Comparison of ENCODE assay signal across 7 mouse cellular contexts in genomic region chr2:157078793-157079700, GRCm38 (mm10). TPM values are rescaled to one million over a fixed set of nuclear protein-coding genes. Genes with fewer than 3 reads are reported as not detected.
A peak's percentile ranks its signal among the peaks of the same experiment; 100 is the strongest.
DNase-seq lines count a peak whose midpoint lies in the region; ATAC-seq and TF ChIP-seq lines count a peak whose summit lies in the region.

Soga1 (minus strand) TSS chr2:157079254.

- peak within 1 kb of the TSS; percentile 28; the same call in 1 of the 2 replicates for H3K27ac ChIP-seq in bone marrow, adult 2 months (ENCODE audit: control insufficient read depth, insufficient read depth, low read depth, low read length, poor library complexity)
- H3K27ac ChIP-seq in embryonic facial prominence, embryonic 12.5 days: peak within 1 kb of the TSS; percentile 98
- peak within 1 kb of the TSS; percentile 97 for H3K27ac ChIP-seq in limb, embryonic 15.5 days
- peak within 1 kb of the TSS; percentile 99 for H3K27ac ChIP-seq in midbrain, embryonic 16.5 days (ENCODE audit: low read length)
- peak within 1 kb of the TSS; percentile 97 for H3K27ac ChIP-seq in stomach, embryonic 15.5 days

- peak; percentile 84 for ATAC-seq in embryonic facial prominence, embryonic 12.5 days (ENCODE audit: insufficient number of reproducible peaks, insufficient read depth, low FRiP score, low TSS enrichment)
- ATAC-seq in limb, embryonic 15.5 days (ENCODE audit: insufficient number of reproducible peaks, low FRiP score, low TSS enrichment, low read depth): peak; percentile 89
- peak; percentile 90 for ATAC-seq in midbrain, embryonic 16.5 days
- ATAC-seq in stomach, embryonic 15.5 days (ENCODE audit: insufficient read depth, low FRiP score, low read depth): peak; percentile 85

- H3K4me1 ChIP-seq in bone marrow, adult 2 months (ENCODE audit: control insufficient read depth, insufficient read depth, low read length): no peaks in the 10 kb centered on the region
- peaks cover 40% of the 10 kb centered on the region for H3K4me1 ChIP-seq in embryonic facial prominence, embryonic 12.5 days
- peaks cover 41% of the 10 kb centered on the region for H3K4me1 ChIP-seq in limb, embryonic 15.5 days
- peaks cover 41% of the 10 kb centered on the region for H3K4me1 ChIP-seq in midbrain, embryonic 16.5 days (ENCODE audit: control insufficient read depth, insufficient read depth, low read length)
- peaks cover 41% of the 10 kb centered on the region for H3K4me1 ChIP-seq in stomach, embryonic 15.5 days

- DNase-seq in heart, adult 8-10 months (ENCODE audit: low spot score): peak; percentile 90
- DNase-seq in kidney, adult 9 months: peak; percentile 66

- no peak for TF ChIP-seq POLR2A in bone marrow, adult 2 months (IDR thresholded peaks at IDR 0.05; ENCODE audit: borderline replicate concordance, control insufficient read depth, low read depth, low read length)

- peak within 1 kb of the TSS; percentile 89 for H3K4me2 ChIP-seq in embryonic facial prominence, embryonic 12.5 days (replicated peaks)
- H3K4me2 ChIP-seq in limb, embryonic 15.5 days: peak within 1 kb of the TSS; percentile 81
- H3K4me2 ChIP-seq in midbrain, embryonic 16.5 days (ENCODE audit: low read length): peak within 1 kb of the TSS; percentile 100
- peak within 1 kb of the TSS; percentile 79 for H3K4me2 ChIP-seq in stomach, embryonic 15.5 days

- no peaks in the 10 kb centered on the region for H3K27me3 ChIP-seq in embryonic facial prominence, embryonic 12.5 days
- H3K27me3 ChIP-seq in limb, embryonic 15.5 days: no peaks in the 10 kb centered on the region
- no peaks in the 10 kb centered on the region for H3K27me3 ChIP-seq in midbrain, embryonic 16.5 days (ENCODE audit: control insufficient read depth, insufficient read depth, low read depth, low read length)
- H3K27me3 ChIP-seq in stomach, embryonic 15.5 days (replicated peaks): no peaks in the 10 kb centered on the region

- H3K4me3 ChIP-seq in bone marrow, adult 2 months (replicated peaks; ENCODE audit: control insufficient read depth, low read depth, low read length): peak within 1 kb of the TSS; percentile 48
- H3K4me3 ChIP-seq in embryonic facial prominence, embryonic 12.5 days: peak within 1 kb of the TSS; percentile 96
- H3K4me3 ChIP-seq in limb, embryonic 15.5 days: peak within 1 kb of the TSS; percentile 92
- peak within 1 kb of the TSS; percentile 77 for H3K4me3 ChIP-seq in midbrain, embryonic 16.5 days (ENCODE audit: low read depth, low read length)
- H3K4me3 ChIP-seq in stomach, embryonic 15.5 days (replicated peaks): peak within 1 kb of the TSS; percentile 85

- peak within 1 kb of the TSS; percentile 98 for H3K9ac ChIP-seq in embryonic facial prominence, embryonic 12.5 days
- peak within 1 kb of the TSS; percentile 93 for H3K9ac ChIP-seq in limb, embryonic 15.5 days
- H3K9ac ChIP-seq in midbrain, embryonic 16.5 days (ENCODE audit: low read depth, low read length): peak within 1 kb of the TSS; percentile 97
- H3K9ac ChIP-seq in stomach, embryonic 15.5 days: peak within 1 kb of the TSS; percentile 86

- TF ChIP-seq CTCF in bone marrow, adult 2 months (IDR thresholded peaks at IDR 0.05; ENCODE audit: control insufficient read depth, insufficient read depth, low read length): peak; percentile 30; the same call in 1 of the 2 replicates

- H3K36me3 ChIP-seq in embryonic facial prominence, embryonic 12.5 days: no peaks in the 10 kb centered on the region
- H3K36me3 ChIP-seq in limb, embryonic 15.5 days: no peaks in the 10 kb centered on the region
- H3K36me3 ChIP-seq in midbrain, embryonic 16.5 days (ENCODE audit: control insufficient read depth, insufficient read depth, low read length): no peaks in the 10 kb centered on the region
- no peaks in the 10 kb centered on the region for H3K36me3 ChIP-seq in stomach, embryonic 15.5 days

- H3K9me3 ChIP-seq in embryonic facial prominence, embryonic 12.5 days: no peaks in the 10 kb centered on the region
- no peaks in the 10 kb centered on the region for H3K9me3 ChIP-seq in limb, embryonic 15.5 days
- H3K9me3 ChIP-seq in midbrain, embryonic 16.5 days (replicated peaks; ENCODE audit: control insufficient read depth, low read length, poor library complexity, severe bottlenecking): no peaks in the 10 kb centered on the region
- H3K9me3 ChIP-seq in stomach, embryonic 15.5 days: no peaks in the 10 kb centered on the region

- 1% methylated on average over 135 of the region's 136 CpGs for WGBS in bone marrow, adult 2 months
- WGBS in embryonic facial prominence, embryonic 12.5 days: under 1% methylated on average over 78 of the region's 136 CpGs
- under 1% methylated on average over 111 of the region's 136 CpGs for WGBS in limb, embryonic 15.5 days
- under 1% methylated on average over 92 of the region's 136 CpGs for WGBS in midbrain, embryonic 16.5 days
- whole genome bisulfite sequencing in stomach, embryonic 15.5 days: under 1% methylated on average over 112 of the region's 136 CpGs

RNA-seq across cellular contexts. Expression of gene Soga1, which starts in this region (rescaled TPM):
- polyA plus RNA-seq in bone marrow, adult 2 months (2011; ENCODE audit: insufficient read depth, insufficient read length, low replicate concordance, missing spikeins): 3.0 and 5.0 TPM in 2 replicates
- polyA plus RNA-seq in embryonic facial prominence, embryonic 12.5 days (2016; fragmentation: Nextera tagmentation; extraction: Ambion mirVana): 5.7 and 7.8 TPM in 2 replicates
- 10 to 100 TPM in 1 of 4 experiments, 1 to 10 TPM in 3; 8.7 to 11.1 (median 8.9) TPM for total RNA-seq in heart, adult 8-10 months (2022)
- polyA plus RNA-seq in limb, embryonic 15.5 days (2015; fragmentation: Nextera tagmentation; extraction: Ambion mirVana): 2.3 and 2.9 TPM in 2 replicates
- polyA plus RNA-seq in midbrain, embryonic 16.5 days (2015; fragmentation: Nextera tagmentation; extraction: Ambion mirVana): 5.2 and 5.5 TPM in 2 replicates
- polyA plus RNA-seq in stomach, embryonic 15.5 days (2015; fragmentation: Nextera tagmentation; extraction: Ambion mirVana): 3.6 and 4.2 TPM in 2 replicates

Comparison
In these comparisons a context has a peak if more than half of its experiments do, and no peak if none do; other contexts are left out.
1. Peak in every context shown above with its lines: DNase-seq, ATAC-seq, H3K4me3 ChIP-seq and H3K27ac ChIP-seq.
2. H3K27ac ChIP-seq: peak in every context shown above with its lines; median percentile 99 in midbrain, embryonic 16.5 days; 98 in embryonic facial prominence, embryonic 12.5 days; 97 in limb, embryonic 15.5 days; 97 in stomach, embryonic 15.5 days; 28 in bone marrow, adult 2 months.